Mouse (Mus musculus): ENCODE measurements around the gene Pex10.

Pex10 gene

GRCm38 (mm10) chr4:155092718-155093430, 26.1 kb downstream of the Pex10 start:
- DNase-seq (ENCODE audit: low spot score in 2 of 2): no peak

GRCm38 (mm10) chr4:155093431-155094149, 26.8 kb downstream of the Pex10 start:
- no peak for DNase-seq (ENCODE audit: low spot score in 2 of 2)

GRCm38 (mm10) chr4:155094565-155094964, 27.7 kb downstream of the Pex10 start:
- DNase-seq (ENCODE audit: low spot score in 2 of 2): peak in 1 of 2 experiments; percentile 38

- DNase-seq (ENCODE audit: low spot score in 2 of 2): peak; percentile 70 to 89
Observed at GRCm38 (mm10) chr4:155095238-155095900, 28.6 kb downstream of the Pex10 start.

GRCm38 (mm10) chr4:155095967-155096366, 29.2 kb downstream of the Pex10 start:
- DNase-seq (ENCODE audit: low spot score in 2 of 2): no peak

- no peak for DNase-seq (ENCODE audit: low spot score in 2 of 2)
Observed at GRCm38 (mm10) chr4:155097452-155097851, 30.6 kb downstream of the Pex10 start.

GRCm38 (mm10) chr4:155098572-155098971, 31.8 kb downstream of the Pex10 start:
- no peak for DNase-seq (ENCODE audit: low spot score in 2 of 2)

- no peak for DNase-seq (ENCODE audit: low spot score in 2 of 2)
Observed at GRCm38 (mm10) chr4:155107886-155108285, 41.1 kb downstream of the Pex10 start.

GRCm38 (mm10) chr4:155109471-155109870, 42.7 kb downstream of the Pex10 start:
- no peak for DNase-seq (ENCODE audit: low spot score in 2 of 2)

GRCm38 (mm10) chr4:155113766-155114410, 47.1 kb downstream of the Pex10 start:
- no peak for DNase-seq (ENCODE audit: low spot score in 2 of 2)

- DNase-seq (ENCODE audit: low spot score in 2 of 2): no peak
Observed at GRCm38 (mm10) chr4:155116607-155117006, 49.8 kb downstream of the Pex10 start.

GRCm38 (mm10) chr4:155117396-155117978, 50.7 kb downstream of the Pex10 start:
- DNase-seq (ENCODE audit: low spot score in 2 of 2): no peak

GRCm38 (mm10) chr4:155118278-155118677, 51.5 kb downstream of the Pex10 start:
- no peak for DNase-seq (ENCODE audit: low spot score in 2 of 2)

- no peak for DNase-seq (ENCODE audit: low spot score in 2 of 2)
Observed at GRCm38 (mm10) chr4:155120038-155120437, 53.2 kb downstream of the Pex10 start.

GRCm38 (mm10) chr4:155120583-155120982, 53.8 kb downstream of the Pex10 start:
- DNase-seq (ENCODE audit: low spot score in 2 of 2): no peak

GRCm38 (mm10) chr4:155121222-155121621, 54.4 kb downstream of the Pex10 start:
- no peak for DNase-seq (ENCODE audit: low spot score in 2 of 2)
